Mouse (Mus musculus) cerebellum, adult 18-20 months (tissue): Measurements from ENCODE around the gene N4bp2l1.
"Not testable (repeated sequence)": the region's sequence is repeated elsewhere in the genome, so short reads cannot be mapped to it uniquely, and the experiment has no call there.

Experiments
- DNase-seq, 2 experiments: peaks; one replicate each; pipeline ENCODE4 v3.0.0; 2021

Gene N4bp2l1

GRCm38 (mm10) chr5:150597088-150597487 is at the start of gene N4bp2l1:
TSS of gene N4bp2l1 (minus strand) at chr5:150597188.
- no peak for DNase-seq

- DNase-seq, result no peak
Observed at GRCm38 (mm10) chr5:150644926-150645325, 47.9 kb upstream of the N4bp2l1 start.

GRCm38 (mm10) chr5:150643390-150643789 is 46.4 kb upstream of the N4bp2l1 start:
- not testable (repeated sequence) for DNase-seq

- no peak for DNase-seq
Observed at GRCm38 (mm10) chr5:150641440-150641839, 44.5 kb upstream of the N4bp2l1 start.

GRCm38 (mm10) chr5:150629692-150630091 is 32.7 kb upstream of the N4bp2l1 start:
- no peak for DNase-seq

GRCm38 (mm10) chr5:150629272-150629671 is 32.3 kb upstream of the N4bp2l1 start:
- no peak for DNase-seq

GRCm38 (mm10) chr5:150625528-150625927 is 28.5 kb upstream of the N4bp2l1 start:
- no peak for DNase-seq

- DNase-seq, result no peak
Observed at GRCm38 (mm10) chr5:150622792-150623191, 25.8 kb upstream of the N4bp2l1 start.

- no peak for DNase-seq
Observed at GRCm38 (mm10) chr5:150621592-150621991, 24.6 kb upstream of the N4bp2l1 start.

- DNase-seq, result no peak
Observed at GRCm38 (mm10) chr5:150620588-150621135, 23.7 kb upstream of the N4bp2l1 start.

GRCm38 (mm10) chr5:150618599-150619355 is 21.8 kb upstream of the N4bp2l1 start:
- no peak for DNase-seq

GRCm38 (mm10) chr5:150616731-150617130 is 19.7 kb upstream of the N4bp2l1 start:
- DNase-seq, result no peak

- no peak for DNase-seq
Observed at GRCm38 (mm10) chr5:150616216-150616615, 19.2 kb upstream of the N4bp2l1 start.

- DNase-seq, result no peak
Observed at GRCm38 (mm10) chr5:150614054-150614453, 17.1 kb upstream of the N4bp2l1 start.

GRCm38 (mm10) chr5:150611697-150612096 is 14.7 kb upstream of the N4bp2l1 start:
- DNase-seq, result no peak

GRCm38 (mm10) chr5:150611136-150611535 is 14.1 kb upstream of the N4bp2l1 start:
- DNase-seq, result no peak

GRCm38 (mm10) chr5:150607631-150608030 is 10.6 kb upstream of the N4bp2l1 start:
- DNase-seq, result no peak

GRCm38 (mm10) chr5:150606131-150606530 is 9.1 kb upstream of the N4bp2l1 start:
- no peak for DNase-seq

GRCm38 (mm10) chr5:150601441-150602230 is 4.6 kb upstream of the N4bp2l1 start:
- no peak for DNase-seq

- DNase-seq, result no peak
Observed at GRCm38 (mm10) chr5:150600554-150601440, 3.8 kb upstream of the N4bp2l1 start.

- DNase-seq, result no peak
Observed at GRCm38 (mm10) chr5:150599301-150600294, 2.6 kb upstream of the N4bp2l1 start.
